Mouse (Mus musculus) lung, embryonic 14.5 days (tissue): ENCODE data around the gene Ppp1r10. TPM values are rescaled to one million over a fixed set of nuclear protein-coding genes. Genes with fewer than 3 reads are reported as not detected.
A peak's percentile ranks its signal among the peaks of the same experiment; 100 is the strongest.

ENCODE experiments used
- ATAC-seq: fragments of 200-750 bp; cut with Nextera tagmentation; 2 replicates; pipeline ENCODE4 v1.8.0; 2017; ENCODE audit warnings: mild to moderate bottlenecking, moderate TSS enrichment, moderate library complexity; ENCODE audit not compliant: insufficient read depth
- DNase-seq: peaks from one replicate; pipeline ENCODE4 v3.0.0-alpha.2; 2015
- H3K27ac ChIP-seq: fragments of 300-500 bp; sonication (generic); 2 replicates; pipeline ENCODE4 v1.5.1; 2014; ENCODE audit warnings: low read depth, mild to moderate bottlenecking, moderate library complexity
- H3K27me3 ChIP-seq: fragments of 300-500 bp; sonication (generic); 2 replicates; pipeline ENCODE4 v1.6.1; 2014; ENCODE audit warnings: low read length, control low read depth; ENCODE audit not compliant: insufficient read depth
- H3K36me3 ChIP-seq: fragments of 300-500 bp; sonication (generic); 2 replicates; pipeline ENCODE4 v1.6.1; 2014; ENCODE audit warnings: control low read depth; ENCODE audit not compliant: insufficient read depth
- H3K4me1 ChIP-seq: fragments of 300-500 bp; sonication (generic); 2 replicates; pipeline ENCODE4 v1.6.1; 2014; ENCODE audit warnings: antibody characterized with exemption, control low read depth; ENCODE audit not compliant: insufficient read depth
- H3K4me2 ChIP-seq: fragments of 300-500 bp; sonication (generic); 2 replicates; pipeline ENCODE4 v1.6.1; 2014; ENCODE audit warnings: mild to moderate bottlenecking
- H3K4me3 ChIP-seq: fragments of 300-500 bp; sonication (generic); 2 replicates; pipeline ENCODE4 v1.5.1; 2014; ENCODE audit warnings: low read depth, low read length
- H3K9ac ChIP-seq: fragments of 300-500 bp; sonication (generic); 2 replicates; pipeline ENCODE4 v1.6.1; 2014
- H3K9me3 ChIP-seq: fragments of 300-500 bp; sonication (generic); 2 replicates; pipeline ENCODE4 v1.6.1; 2016; ENCODE audit warnings: low read depth, low read length, control low read depth
- CTCF ChIP-seq: IDR thresholded peaks from 2 replicates; pipeline ENCODE4 v1.5.1; 2016; ENCODE audit warnings: antibody characterized with exemption, low read depth
- WGBS: fragments of 180-500 bp; shearing (Covaris S2); extraction: QIAGEN DNeasy Blood & Tissue Kit; methylation state at CpG from one replicate; pipeline ENCODE4 v1.1.7; 2014; 5-methylcytosine and 5-hydroxymethylcytosine counted together
- microRNA counts: library from miRNA; unstranded; fragments of <30 nt; microRNA quantifications from one replicate; lab custom pipeline; 2016
- microRNA-seq: library from miRNA; unstranded; fragments of <30 nt; microRNA quantifications from one replicate; pipeline ENCODE4, GENCODE M21; 2016; ENCODE audit warnings: borderline number of aligned reads
- polyA plus RNA-seq: library from polyadenylated mRNA; unstranded; fragments of >200 nt; fragmentation: Nextera tagmentation; extraction: Ambion mirVana; gene quantifications from 2 replicates; pipeline ENCODE4 v1.2.1, GENCODE M21; 2014

Gene Ppp1r10
- polyA plus RNA-seq, 1 experiment from 2014 or later = 36.3 TPM

DNA sequence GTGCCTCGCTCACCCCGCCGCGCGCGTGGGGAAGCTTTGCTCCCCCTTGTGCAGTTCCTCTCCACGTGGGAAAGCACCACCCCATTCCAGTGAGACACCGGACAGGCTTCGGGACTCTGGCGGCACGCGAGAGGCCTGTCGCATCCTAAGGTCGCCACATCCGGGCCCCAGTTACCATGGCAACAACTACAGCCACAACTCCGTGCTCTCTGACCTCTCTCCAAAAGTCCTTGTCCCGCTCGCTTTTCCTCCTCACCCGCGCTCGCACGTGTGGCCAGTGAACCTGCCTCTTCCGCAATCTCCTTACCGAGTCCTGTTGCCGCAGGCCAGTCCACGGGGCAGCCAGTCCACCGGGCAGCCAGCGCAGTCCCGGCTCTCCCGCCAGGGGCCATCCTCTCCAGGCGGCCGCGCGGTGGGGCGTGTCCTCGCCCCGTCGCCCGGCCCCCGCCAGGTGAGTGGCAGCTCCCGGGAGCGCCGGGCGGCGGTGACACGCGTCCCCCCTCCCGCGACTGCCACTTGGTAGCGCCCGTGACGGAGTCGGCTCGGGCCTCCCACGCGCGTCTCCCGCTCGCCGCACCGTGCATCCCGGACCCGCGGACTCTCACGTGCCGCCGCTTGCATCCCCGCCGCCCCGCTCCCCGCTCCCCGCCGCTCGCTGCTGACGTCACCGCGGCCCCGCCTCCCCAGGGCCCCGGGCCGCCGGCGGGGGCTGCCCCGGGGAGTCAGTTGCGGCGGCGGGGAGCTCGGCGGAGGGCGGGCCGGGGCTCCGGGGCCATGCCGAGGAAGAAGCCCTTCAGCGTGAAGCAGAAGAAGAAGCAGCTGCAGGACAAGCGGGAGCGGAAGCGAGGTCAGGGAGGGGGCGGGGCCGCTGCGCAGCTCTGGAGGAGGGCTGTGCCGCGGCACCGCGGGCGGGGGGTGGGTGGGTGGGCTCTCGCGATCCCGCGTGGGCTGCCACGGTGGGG is 63.4 kb downstream of the Ppp1r10 start, which contains the start of the genes Gnl1 and Prr3:
Gene Gnl1 (plus strand): TSS at position 451 of the 962 bp plus-strand sequence.
Gene Prr3 (minus strand): TSS at position 836 of the 962 bp plus-strand sequence.
- WGBS = under 1% methylated on average over 94 of the region's 109 CpGs
- H3K27me3 ChIP-seq = no peaks in the 10 kb centered on the region
- no peaks in the 10 kb centered on the region for H3K4me1 ChIP-seq
- peak within 1 kb of the TSS; percentile 85 for H3K4me2 ChIP-seq
- ATAC-seq = peak; percentile 88
- peak within 1 kb of the TSS; percentile 89 for H3K4me3 ChIP-seq
- 0 out of 2 replicates have a peak, but pooled peaks have one; percentile 19 for TF ChIP-seq CTCF
- DNase-seq = peak; percentile 95
- peak within 1 kb of the TSS; percentile 76 for H3K9ac ChIP-seq
- peak within 1 kb of the TSS; percentile 95 for H3K27ac ChIP-seq
- H3K9me3 ChIP-seq = no peaks in the 10 kb centered on the region
- peaks cover 45% of the 10 kb centered on the region for H3K36me3 ChIP-seq

DNA sequence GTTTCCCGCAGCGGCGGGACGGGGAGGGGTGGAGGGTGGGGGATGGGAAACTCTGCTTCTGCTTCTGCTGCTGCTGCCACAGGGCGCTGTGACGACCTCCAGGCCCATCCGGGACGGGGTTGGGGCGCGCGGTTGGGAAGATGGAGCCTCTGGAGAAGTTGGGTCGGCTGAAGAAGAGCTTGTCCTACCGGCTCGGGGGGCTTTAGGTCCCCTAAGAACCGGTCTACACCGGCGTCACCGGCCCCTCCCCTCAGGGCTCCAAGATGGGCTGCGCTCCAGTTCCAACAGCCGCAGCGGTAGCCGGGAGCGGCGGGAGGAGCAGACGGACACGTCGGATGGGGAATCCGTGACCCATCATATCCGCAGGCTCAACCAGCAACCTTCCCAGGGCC is 64.1 kb downstream of the Ppp1r10 start:
- DNase-seq (peak; percentile 69), ATAC-seq (peak; percentile 52; the same call in 1 of the 2 replicates)
- WGBS = under 1% methylated on average over 27 of the region's 29 CpGs

GRCm38 (mm10) chr17:35981776-35982175 is 65.5 kb downstream of the Ppp1r10 start:
- Histone ChIP-seq H3K4me1 (no peaks in the 10 kb centered on the region), H3K9me3 (no peaks in the 10 kb centered on the region), H3K36me3 (peaks cover 50% of the 10 kb centered on the region), H3K27me3 (no peaks in the 10 kb centered on the region), H3K4me3 (no peak overlapping the region), H3K27ac (no peak overlapping the region), H3K9ac (no peak overlapping the region), H3K4me2 (no peak overlapping the region)
- ATAC-seq (no peak), DNase-seq (no peak)
- 92% methylated on average over 9 of the region's 9 CpGs for WGBS
- TF ChIP-seq CTCF = no peak

More for the DNA sequence above, 64.1 kb downstream of the Ppp1r10 start:
- Histone ChIP-seq H3K27ac (peak overlapping the region; percentile 95), H3K36me3 (peaks cover 43% of the 10 kb centered on the region), H3K4me2 (peak overlapping the region; percentile 85), H3K4me3 (peak overlapping the region; percentile 89), H3K9ac (peak overlapping the region; percentile 76), H3K9me3 (no peaks in the 10 kb centered on the region), H3K4me1 (no peaks in the 10 kb centered on the region), H3K27me3 (no peaks in the 10 kb centered on the region)
- no peak for TF ChIP-seq CTCF

MicroRNAs encoded within 50 kb of the gene (microRNA counts, 519-probe panel; counts per million panel counts)
- microRNA mmu-miR-1894-3p (lab: Ali Mortazavi, UCI) = 30.5 counts per million
- microRNA mmu-miR-1894-5p (lab: Ali Mortazavi, UCI) = 30.5 counts per million
- 2,140 counts per million, percentile 28 among the panel's probes with 10 or more counts for microRNA mmu-miR-877 (lab: Ali Mortazavi, UCI)

Small RNA genes within 50 kb of the gene (microRNA-seq; reads per million reads assigned to microRNA genes)
- gene Gm28033 (not detected), gene Mir1894 (not detected), gene Mir877 (71.3 reads per million, percentile 45 among the genes with 10 or more reads in this experiment)

Other genes with a start within 250 kb of the Ppp1r10 start
- 22.4 and 24.1 TPM in 2 replicates for gene Vars2, start 248.8 kb upstream of the Ppp1r10 start, polyA plus RNA-seq
- 47.4 and 49.3 TPM in 2 replicates for gene Gtf2h4, start 242.7 kb upstream of the Ppp1r10 start, polyA plus RNA-seq
- gene Ddr1, start 211.8 kb upstream of the Ppp1r10 start, polyA plus RNA-seq = 32.9 and 38.2 TPM in 2 replicates
- gene Ier3, start 94.8 kb upstream of the Ppp1r10 start, polyA plus RNA-seq = 5.0 and 7.1 TPM in 2 replicates
- gene Flot1, start 93.2 kb upstream of the Ppp1r10 start, polyA plus RNA-seq = 30.9 and 32.5 TPM in 2 replicates
- 1,155 and 1,206 TPM in 2 replicates for gene Tubb5, start 78.1 kb upstream of the Ppp1r10 start, polyA plus RNA-seq
- gene Mdc1, start 74.9 kb upstream of the Ppp1r10 start, polyA plus RNA-seq = 19.5 and 21.6 TPM in 2 replicates
- 69.2 and 72.0 TPM in 2 replicates for gene Nrm, start 55.1 kb upstream of the Ppp1r10 start, polyA plus RNA-seq
- gene Ppp1r18, start 50.8 kb upstream of the Ppp1r10 start, polyA plus RNA-seq = 24.0 and 24.7 TPM in 2 replicates
- 40.8 and 42.9 TPM in 2 replicates for gene Dhx16, start 36.6 kb upstream of the Ppp1r10 start, polyA plus RNA-seq
- gene 2310061I04Rik, start 19.0 kb upstream of the Ppp1r10 start, polyA plus RNA-seq = 21.0 and 25.4 TPM in 2 replicates
- gene Atat1, start 6.4 kb upstream of the Ppp1r10 start, polyA plus RNA-seq = 72.2 and 77.9 TPM in 2 replicates
- 84.5 and 89.1 TPM in 2 replicates for gene Mrps18b, start within 50 bp of the Ppp1r10 start, polyA plus RNA-seq
- 84.1 and 86.6 TPM in 2 replicates for gene Abcf1, start 53.3 kb downstream of the Ppp1r10 start, polyA plus RNA-seq
- 39.5 and 46.4 TPM in 2 replicates for gene Gnl1, start 63.4 kb downstream of the Ppp1r10 start, polyA plus RNA-seq
- gene Prr3, start 63.8 kb downstream of the Ppp1r10 start, polyA plus RNA-seq = 27.1 and 30.8 TPM in 2 replicates
- 2.4 and 3.3 TPM in 2 replicates for gene H2-T24, start 104.1 kb downstream of the Ppp1r10 start, polyA plus RNA-seq
- gene H2-T23, start 116.4 kb downstream of the Ppp1r10 start, polyA plus RNA-seq = 3.9 and 4.4 TPM in 2 replicates
- gene H2-T22, start 126.3 kb downstream of the Ppp1r10 start, polyA plus RNA-seq = 16.0 and 16.8 TPM in 2 replicates
- not detected in 2 replicates for gene Gm6034, start 126.5 kb downstream of the Ppp1r10 start, polyA plus RNA-seq
- gene Gm11127, start 141.9 kb downstream of the Ppp1r10 start, polyA plus RNA-seq = not detected in 2 replicates
- not detected in 2 replicates for gene Gm19684, start 205.2 kb downstream of the Ppp1r10 start, polyA plus RNA-seq
- gene Gm7030, start 213.0 kb downstream of the Ppp1r10 start, polyA plus RNA-seq = not detected in 2 replicates